ENCODE assay signal across 8 mouse cellular contexts in genomic region chr2:70337208-70337611, GRCm38 (mm10).
DNase-seq lines count a peak whose midpoint lies in the region; ATAC-seq lines count a peak whose summit lies in the region.

No protein-coding gene starts in this region.

- peak; percentile 38 for DNase-seq in hindbrain, embryonic 10.5 days (ENCODE audit: low spot score)
- DNase-seq in embryonic facial prominence, embryonic 10.5 days (ENCODE audit: low spot score) = peak; percentile 64
- no peak for DNase-seq in liver, embryonic 13.5 days
- DNase-seq in gastrocnemius, postnatal 36 days = no peak
- DNase-seq in frontal cortex, postnatal 10 days (ENCODE audit: low spot score in 2 of 2) = no peak

- no peaks in the 10 kb centered on the region for H3K36me3 ChIP-seq in hindbrain, embryonic 10.5 days
- no peaks in the 10 kb centered on the region for H3K36me3 ChIP-seq in hindbrain, embryonic 13.5 days
- H3K36me3 ChIP-seq in embryonic facial prominence, embryonic 10.5 days (replicated peaks) = no peaks in the 10 kb centered on the region
- no peaks in the 10 kb centered on the region for H3K36me3 ChIP-seq in hindbrain, embryonic 15.5 days
- no peaks in the 10 kb centered on the region for H3K36me3 ChIP-seq in liver, embryonic 13.5 days
- no peaks in the 10 kb centered on the region for H3K36me3 ChIP-seq in stomach, embryonic 15.5 days

- no peak overlapping the region for H3K9ac ChIP-seq in hindbrain, embryonic 13.5 days
- no peak overlapping the region for H3K9ac ChIP-seq in hindbrain, embryonic 15.5 days
- no peak overlapping the region for H3K9ac ChIP-seq in liver, embryonic 13.5 days
- H3K9ac ChIP-seq in stomach, embryonic 15.5 days = no peak overlapping the region

- no peak overlapping the region for H3K4me2 ChIP-seq in hindbrain, embryonic 13.5 days
- H3K4me2 ChIP-seq in hindbrain, embryonic 15.5 days = no peak overlapping the region
- no peak overlapping the region for H3K4me2 ChIP-seq in liver, embryonic 13.5 days
- peak overlapping the region; percentile 37 for H3K4me2 ChIP-seq in stomach, embryonic 15.5 days

- intact Hi-C loops in gastrocnemius, postnatal 36 days (cut with DNase I) = no loop called here

- no peak for ATAC-seq in hindbrain, embryonic 13.5 days (ENCODE audit: low FRiP score)
- ATAC-seq in hindbrain, embryonic 15.5 days (ENCODE audit: low FRiP score, low read depth) = peak; percentile 42; the same call in 1 of the 2 replicates
- 0 out of 2 replicates have a peak, but pooled peaks have one; percentile 39 for ATAC-seq in liver, embryonic 13.5 days (ENCODE audit: low read depth)
- peak; percentile 79 for ATAC-seq in stomach, embryonic 15.5 days (ENCODE audit: insufficient read depth, low FRiP score, low read depth)

- no peaks in the 10 kb centered on the region for H3K27me3 ChIP-seq in hindbrain, embryonic 10.5 days (ENCODE audit: insufficient read depth, poor library complexity, severe bottlenecking)
- 0 out of 2 replicates have a peak, but pooled peaks cover 5% of the 10 kb centered on the region for H3K27me3 ChIP-seq in hindbrain, embryonic 13.5 days
- H3K27me3 ChIP-seq in embryonic facial prominence, embryonic 10.5 days (replicated peaks; ENCODE audit: low read depth, poor library complexity, severe bottlenecking) = peaks cover 12% of the 10 kb centered on the region; the same call in 1 of the 2 replicates
- no peaks in the 10 kb centered on the region for H3K27me3 ChIP-seq in hindbrain, embryonic 15.5 days
- H3K27me3 ChIP-seq in liver, embryonic 13.5 days = no peaks in the 10 kb centered on the region
- H3K27me3 ChIP-seq in stomach, embryonic 15.5 days (replicated peaks) = no peaks in the 10 kb centered on the region

- no peak overlapping the region for H3K27ac ChIP-seq in hindbrain, embryonic 10.5 days
- H3K27ac ChIP-seq in hindbrain, embryonic 13.5 days = no peak overlapping the region
- no peak overlapping the region; the same call in 1 of the 2 replicates for H3K27ac ChIP-seq in embryonic facial prominence, embryonic 10.5 days (replicated peaks)
- H3K27ac ChIP-seq in hindbrain, embryonic 15.5 days (replicated peaks) = no peak overlapping the region
- no peak overlapping the region for H3K27ac ChIP-seq in liver, embryonic 13.5 days
- H3K27ac ChIP-seq in stomach, embryonic 15.5 days = peak overlapping the region; percentile 69; the same call in 1 of the 2 replicates

- H3K4me1 ChIP-seq in hindbrain, embryonic 10.5 days (replicated peaks) = peaks cover 17% of the 10 kb centered on the region
- peaks cover 12% of the 10 kb centered on the region for H3K4me1 ChIP-seq in hindbrain, embryonic 13.5 days (replicated peaks)
- H3K4me1 ChIP-seq in embryonic facial prominence, embryonic 10.5 days = peaks cover 39% of the 10 kb centered on the region
- peaks cover 12% of the 10 kb centered on the region for H3K4me1 ChIP-seq in hindbrain, embryonic 15.5 days (replicated peaks)
- peaks cover 9% of the 10 kb centered on the region; the same call in 1 of the 2 replicates for H3K4me1 ChIP-seq in liver, embryonic 13.5 days (replicated peaks)
- peaks cover 22% of the 10 kb centered on the region for H3K4me1 ChIP-seq in stomach, embryonic 15.5 days

- WGBS in hindbrain, embryonic 10.5 days = 61% methylated on average over 7 of the region's 7 CpGs
- WGBS in hindbrain, embryonic 13.5 days = 55% methylated on average over 7 of the region's 7 CpGs
- 24% methylated on average over 7 of the region's 7 CpGs for WGBS in embryonic facial prominence, embryonic 10.5 days
- 30% methylated on average over 7 of the region's 7 CpGs for WGBS in hindbrain, embryonic 15.5 days
- WGBS in liver, embryonic 13.5 days (ENCODE audit: insufficient replicate concordance) = 26% methylated on average over 7 of the region's 7 CpGs
- 15% methylated on average over 7 of the region's 7 CpGs for WGBS in stomach, embryonic 15.5 days

- H3K4me3 ChIP-seq in hindbrain, embryonic 10.5 days = no peak overlapping the region
- no peak overlapping the region for H3K4me3 ChIP-seq in hindbrain, embryonic 13.5 days
- 0 out of 2 replicates have a peak overlapping the region, but pooled peaks have one; percentile 11 for H3K4me3 ChIP-seq in embryonic facial prominence, embryonic 10.5 days
- H3K4me3 ChIP-seq in hindbrain, embryonic 15.5 days = no peak overlapping the region
- no peak overlapping the region for H3K4me3 ChIP-seq in liver, embryonic 13.5 days (replicated peaks)
- H3K4me3 ChIP-seq in stomach, embryonic 15.5 days (replicated peaks) = no peak overlapping the region

- H3K9me3 ChIP-seq in hindbrain, embryonic 10.5 days = no peaks in the 10 kb centered on the region
- H3K9me3 ChIP-seq in hindbrain, embryonic 13.5 days = no peaks in the 10 kb centered on the region
- H3K9me3 ChIP-seq in embryonic facial prominence, embryonic 10.5 days = no peaks in the 10 kb centered on the region
- H3K9me3 ChIP-seq in hindbrain, embryonic 15.5 days = no peaks in the 10 kb centered on the region
- no peaks in the 10 kb centered on the region for H3K9me3 ChIP-seq in liver, embryonic 13.5 days (replicated peaks)
- no peaks in the 10 kb centered on the region for H3K9me3 ChIP-seq in stomach, embryonic 15.5 days

Comparison
In these comparisons a context has a peak if more than half of its experiments do, and no peak if none do; other contexts are left out.
1. DNase-seq: peak in hindbrain, embryonic 10.5 days (single experiment) and embryonic facial prominence, embryonic 10.5 days (single experiment); none in liver, embryonic 13.5 days (single experiment), gastrocnemius, postnatal 36 days (0 of 2) and frontal cortex, postnatal 10 days (0 of 2).